Mouse (Mus musculus): ENCODE measurements around the gene Obscn.

- TF ChIP-seq POLR2A (IDR thresholded peaks at IDR 0.05; ENCODE audit: insufficient read depth, low read depth, low read length) (no peak), CTCF (IDR thresholded peaks at IDR 0.05; ENCODE audit: insufficient read depth, low read depth, low read length) (no peak)
Measured at GRCm38 (mm10) chr11:59170549-59170948, 34.3 kb upstream of the Obscn start.

All from olfactory bulb, adult 2 months (tissue).